Mouse (Mus musculus): ENCODE results near the gene Pitpna. TPM values are rescaled to one million over a fixed set of nuclear protein-coding genes. Genes with fewer than 3 reads are reported as not detected.
"Not testable (repeated sequence)": the region's sequence is repeated elsewhere in the genome, so short reads cannot be mapped to it uniquely, and the experiment has no call there.

Pitpna gene
- polyA plus RNA-seq, 1 experiment from 2014 or later: 30.1 TPM

DNA sequence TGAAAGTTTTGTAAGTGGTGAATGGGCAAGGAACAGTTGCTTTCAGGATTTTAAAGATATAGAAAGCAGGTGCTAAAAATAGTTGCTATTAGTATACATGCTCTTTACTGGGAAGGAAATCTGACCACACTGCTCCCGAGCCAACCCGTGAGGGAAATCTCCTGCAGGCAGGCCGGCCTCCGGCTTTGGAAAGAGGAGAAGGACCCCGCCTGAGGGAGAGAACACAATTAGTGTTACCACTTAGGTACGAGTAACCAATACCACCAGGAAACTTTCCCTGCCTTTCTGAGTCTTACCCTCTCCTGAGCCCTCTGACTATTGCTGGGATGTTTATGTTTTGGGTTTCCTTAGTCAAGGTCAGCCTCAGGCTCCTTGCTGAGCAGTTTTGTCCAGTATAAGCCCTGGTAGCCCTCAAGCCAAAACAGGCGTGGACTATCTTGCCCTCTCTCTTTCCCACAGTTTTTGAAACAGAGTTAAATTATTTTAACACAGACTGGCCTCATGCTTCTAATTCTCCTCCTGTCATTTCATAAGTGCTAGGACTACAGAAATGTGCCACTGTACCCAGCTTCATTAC is 34.9 kb upstream of the Pitpna start:
- Histone ChIP-seq H3K27ac (ENCODE audit: low read depth) (no peak overlapping the region), H3K27me3 (ENCODE audit: insufficient read depth, low read length) (no peaks in the 10 kb centered on the region), H3K9me3 (ENCODE audit: low read length) (no peaks in the 10 kb centered on the region), H3K4me3 (ENCODE audit: low read depth, low read length) (no peak overlapping the region), H3K4me2 (ENCODE audit: low read depth, low read length) (no peak overlapping the region), H3K4me1 (ENCODE audit: insufficient read depth) (peaks cover 14% of the 10 kb centered on the region), H3K9ac (replicated peaks) (no peak overlapping the region), H3K36me3 (replicated peaks; ENCODE audit: insufficient read depth, low read length) (peaks cover 5% of the 10 kb centered on the region; the same call in 1 of the 2 replicates)
- ATAC-seq (no peak), DNase-seq (no peak)
- TF ChIP-seq EP300 (IDR thresholded peaks at IDR 0.05; ENCODE audit: low read depth) (no peak), CTCF (IDR thresholded peaks at IDR 0.05; ENCODE audit: low read depth) (no peak)
- WGBS (ENCODE audit: insufficient replicate concordance): 64% methylated on average over 7 of the region's 7 CpGs

DNA sequence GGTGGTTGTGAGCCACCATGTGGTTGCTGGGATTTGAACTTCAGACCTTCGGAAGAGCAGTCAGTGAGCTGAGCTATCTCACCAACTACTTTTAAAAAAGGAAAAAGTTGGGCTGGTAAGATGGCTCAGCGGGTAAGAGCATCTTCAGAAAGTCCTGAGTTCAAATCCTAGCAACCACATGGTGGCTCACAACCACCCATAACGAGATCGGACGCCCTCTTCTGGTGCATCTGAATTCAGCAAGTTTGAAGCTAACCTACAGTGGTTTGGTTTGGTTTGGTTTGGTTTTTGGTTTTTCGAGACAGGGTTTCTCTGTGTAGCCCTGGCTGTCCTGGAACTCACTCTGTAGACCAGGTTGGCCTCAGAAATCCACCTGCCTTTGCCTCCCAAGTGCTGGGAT is 31.9 kb upstream of the Pitpna start:
- not testable (repeated sequence) for H3K9ac ChIP-seq (replicated peaks); H3K27me3 ChIP-seq (ENCODE audit: insufficient read depth, low read length); H3K4me3 ChIP-seq (ENCODE audit: low read depth, low read length); H3K4me2 ChIP-seq (ENCODE audit: low read depth, low read length); H3K9me3 ChIP-seq (ENCODE audit: low read length); H3K4me1 ChIP-seq (ENCODE audit: insufficient read depth); H3K36me3 ChIP-seq (replicated peaks; ENCODE audit: insufficient read depth, low read length); ATAC-seq; DNase-seq; H3K27ac ChIP-seq (ENCODE audit: low read depth)
- 79% methylated on average over 6 of the region's 6 CpGs for WGBS (ENCODE audit: insufficient replicate concordance)
- peak; percentile 39 for TF ChIP-seq CTCF (IDR thresholded peaks at IDR 0.05; ENCODE audit: low read depth)

DNA sequence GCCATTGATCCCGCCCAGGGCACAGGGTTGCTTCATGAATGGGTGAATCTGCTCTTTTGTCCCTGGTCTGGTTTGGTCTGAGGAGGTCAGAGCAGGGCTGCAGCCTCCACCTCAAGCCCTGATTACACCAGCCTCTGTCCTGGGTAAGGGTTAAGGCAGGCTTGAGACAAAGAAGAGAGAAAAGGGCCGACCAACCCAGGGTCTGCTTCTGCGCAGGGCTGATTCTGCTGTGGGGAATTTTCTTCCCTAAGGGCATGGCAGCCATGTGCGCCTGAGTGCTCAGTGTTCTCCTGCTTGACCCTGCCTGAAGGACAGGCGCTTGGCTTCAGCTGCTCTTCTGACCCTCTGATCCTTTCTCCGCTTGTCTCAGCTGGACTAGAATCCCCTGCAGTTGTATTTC is 30.8 kb upstream of the Pitpna start:
- no peaks in the 10 kb centered on the region for H3K9me3 ChIP-seq (ENCODE audit: low read length)
- H3K27ac ChIP-seq (ENCODE audit: low read depth): no peak overlapping the region
- H3K4me3 ChIP-seq (ENCODE audit: low read depth, low read length): no peak overlapping the region
- H3K27me3 ChIP-seq (ENCODE audit: insufficient read depth, low read length): no peaks in the 10 kb centered on the region
- H3K4me2 ChIP-seq (ENCODE audit: low read depth, low read length): no peak overlapping the region
- DNase-seq: no peak
- no peak for ATAC-seq
- TF ChIP-seq CTCF (IDR thresholded peaks at IDR 0.05; ENCODE audit: low read depth) (no peak), EP300 (IDR thresholded peaks at IDR 0.05; ENCODE audit: low read depth) (no peak)
- WGBS (ENCODE audit: insufficient replicate concordance): 84% methylated on average over 6 of the region's 6 CpGs
- H3K36me3 ChIP-seq (replicated peaks; ENCODE audit: insufficient read depth, low read length): peaks cover 5% of the 10 kb centered on the region; the same call in 1 of the 2 replicates
- H3K4me1 ChIP-seq (ENCODE audit: insufficient read depth): 0 out of 2 replicates have a peak, but pooled peaks cover 3% of the 10 kb centered on the region
- no peak overlapping the region for H3K9ac ChIP-seq (replicated peaks)

DNA sequence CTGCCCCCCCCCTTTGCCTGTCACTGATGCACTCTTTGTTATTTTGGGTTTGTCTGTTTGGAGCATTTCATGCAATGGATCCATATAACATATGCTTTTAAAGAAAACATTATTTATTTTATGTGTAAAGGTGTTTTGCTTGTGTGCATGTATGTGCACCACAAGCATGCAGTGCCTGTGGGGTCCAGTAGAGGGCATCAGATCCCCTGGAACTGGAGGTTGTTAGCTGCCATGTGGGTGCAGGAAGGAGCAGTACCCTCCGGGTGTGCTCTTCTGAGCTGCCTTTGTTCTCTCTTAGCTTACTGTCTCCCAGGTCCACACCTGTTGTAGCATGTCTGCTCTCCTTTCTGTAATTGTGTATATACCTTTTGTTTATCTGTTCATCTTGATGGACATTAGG is 29.8 kb upstream of the Pitpna start:
- no peak for DNase-seq
- peak; percentile 60 for TF ChIP-seq CTCF (IDR thresholded peaks at IDR 0.05; ENCODE audit: low read depth)
- TF ChIP-seq EP300 (IDR thresholded peaks at IDR 0.05; ENCODE audit: low read depth): no peak
- WGBS (ENCODE audit: insufficient replicate concordance): 95% methylated on average over 1 of the region's 1 CpGs

DNA sequence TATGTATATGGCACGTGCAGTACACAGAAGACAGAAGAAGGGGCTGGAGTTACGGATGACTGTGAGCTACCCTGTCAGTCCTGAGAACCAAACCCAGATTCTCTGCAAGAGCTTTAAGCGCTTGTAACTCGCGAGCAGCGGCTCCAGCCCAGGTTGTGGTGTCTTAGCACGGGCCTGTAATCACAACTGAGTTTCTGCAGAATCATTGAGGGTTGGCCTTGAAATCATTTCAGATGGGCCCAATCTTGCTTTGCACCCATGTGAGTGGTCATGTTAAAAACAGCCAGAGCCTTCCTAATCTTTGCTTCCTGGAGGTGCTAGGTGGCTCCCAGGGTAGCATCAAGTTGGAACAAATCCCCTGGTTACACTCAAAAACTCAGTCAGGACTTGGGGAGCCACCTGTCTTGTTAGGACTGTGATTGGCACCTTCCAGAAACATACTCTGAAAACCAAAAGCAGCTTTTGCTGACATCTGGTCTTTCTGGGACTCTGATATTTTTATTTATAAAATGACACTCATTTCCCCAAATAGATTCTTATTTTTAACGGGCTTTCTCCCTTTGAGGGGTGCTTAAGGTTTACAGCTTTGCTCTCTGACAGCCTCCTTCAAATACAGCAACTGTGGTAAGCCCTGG is 27.9 kb upstream of the Pitpna start:
- Histone ChIP-seq H3K9ac (replicated peaks) (no peak overlapping the region), H3K4me2 (ENCODE audit: low read depth, low read length) (no peak overlapping the region), H3K36me3 (replicated peaks; ENCODE audit: insufficient read depth, low read length) (0 out of 2 replicates have a peak, but pooled peaks cover 9% of the 10 kb centered on the region), H3K4me1 (ENCODE audit: insufficient read depth) (peaks cover 9% of the 10 kb centered on the region), H3K4me3 (ENCODE audit: low read depth, low read length) (no peak overlapping the region), H3K27me3 (ENCODE audit: insufficient read depth, low read length) (no peaks in the 10 kb centered on the region), H3K27ac (ENCODE audit: low read depth) (peak overlapping the region; percentile 48), H3K9me3 (ENCODE audit: low read length) (no peaks in the 10 kb centered on the region)
- 72% methylated on average over 8 of the region's 8 CpGs for WGBS (ENCODE audit: insufficient replicate concordance)
- ATAC-seq: no peak
- TF ChIP-seq CTCF (IDR thresholded peaks at IDR 0.05; ENCODE audit: low read depth) (no peak), EP300 (IDR thresholded peaks at IDR 0.05; ENCODE audit: low read depth) (no peak)
- DNase-seq: no peak

More for the DNA sequence above, 29.8 kb upstream of the Pitpna start:
- ATAC-seq: no peak
- Histone ChIP-seq H3K4me2 (ENCODE audit: low read depth, low read length) (no peak overlapping the region), H3K36me3 (replicated peaks; ENCODE audit: insufficient read depth, low read length) (peaks cover 6% of the 10 kb centered on the region; the same call in 1 of the 2 replicates), H3K27me3 (ENCODE audit: insufficient read depth, low read length) (no peaks in the 10 kb centered on the region), H3K9ac (replicated peaks) (no peak overlapping the region), H3K4me3 (ENCODE audit: low read depth, low read length) (no peak overlapping the region), H3K27ac (ENCODE audit: low read depth) (no peak overlapping the region), H3K4me1 (ENCODE audit: insufficient read depth) (0 out of 2 replicates have a peak, but pooled peaks cover 3% of the 10 kb centered on the region), H3K9me3 (ENCODE audit: low read length) (no peaks in the 10 kb centered on the region)

DNA sequence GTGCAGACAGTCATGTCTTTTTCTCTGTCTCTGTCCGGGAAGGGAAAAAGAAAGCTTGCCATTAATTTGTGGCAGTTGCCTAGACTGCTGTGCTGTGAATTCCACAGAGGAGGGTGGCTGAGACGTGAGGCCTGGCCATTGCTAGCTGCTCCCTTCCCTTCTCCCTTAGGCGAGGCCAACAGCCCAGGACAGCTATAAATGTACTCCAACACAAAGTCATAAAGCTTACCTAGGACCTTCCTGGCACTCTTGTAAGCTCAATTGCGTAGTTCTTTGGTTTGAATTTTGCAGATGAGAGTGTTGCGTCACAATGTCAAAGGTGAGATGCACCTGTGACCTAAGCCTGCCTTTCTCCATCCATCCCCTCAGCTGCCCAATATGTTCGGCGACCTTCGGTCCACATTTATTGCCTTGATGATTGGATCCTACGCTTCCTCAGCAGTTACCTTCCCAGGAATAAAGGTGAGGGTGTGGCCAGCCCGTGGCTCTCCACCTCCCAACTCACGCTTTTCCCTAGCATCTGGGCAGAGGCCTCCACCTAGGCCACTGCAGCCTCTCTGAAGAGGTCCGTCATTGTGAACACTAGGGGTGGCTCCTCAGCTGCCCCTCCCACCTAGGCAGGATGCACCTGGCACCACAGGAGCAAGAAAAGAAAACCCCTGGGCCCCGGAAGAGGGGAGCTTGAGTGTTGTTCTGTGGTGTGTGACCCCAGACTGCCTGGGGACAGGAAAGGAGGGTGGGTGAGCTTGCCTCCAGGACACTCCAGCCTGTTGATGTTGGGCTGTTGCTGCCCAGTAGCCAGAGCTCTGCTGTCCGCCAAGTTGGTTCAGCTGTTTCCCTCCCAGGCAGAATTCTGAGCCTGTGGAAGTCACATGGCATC is 27.1 kb upstream of the Pitpna start:
- H3K27me3 ChIP-seq (ENCODE audit: insufficient read depth, low read length): no peaks in the 10 kb centered on the region
- WGBS (ENCODE audit: insufficient replicate concordance): 59% methylated on average over 14 of the region's 14 CpGs
- peaks cover 9% of the 10 kb centered on the region for H3K4me1 ChIP-seq (ENCODE audit: insufficient read depth)
- peak; percentile 54 for DNase-seq
- no peaks in the 10 kb centered on the region for H3K9me3 ChIP-seq (ENCODE audit: low read length)
- TF ChIP-seq EP300 (IDR thresholded peaks at IDR 0.05; ENCODE audit: low read depth): no peak
- TF ChIP-seq CTCF (IDR thresholded peaks at IDR 0.05; ENCODE audit: low read depth): no peak
- H3K27ac ChIP-seq (ENCODE audit: low read depth): peak overlapping the region; percentile 55
- H3K4me3 ChIP-seq (ENCODE audit: low read depth, low read length): no peak overlapping the region
- no peak overlapping the region for H3K9ac ChIP-seq (replicated peaks)
- ATAC-seq: peak; percentile 48
- no peak overlapping the region for H3K4me2 ChIP-seq (ENCODE audit: low read depth, low read length)
- H3K36me3 ChIP-seq (replicated peaks; ENCODE audit: insufficient read depth, low read length): 0 out of 2 replicates have a peak, but pooled peaks cover 9% of the 10 kb centered on the region

Data from liver, postnatal 0 days (tissue).